ENCODE assay signal across 9 mouse cellular contexts in genomic region chr4:133002896-133003295, GRCm38 (mm10). TPM values are rescaled to one million over a fixed set of nuclear protein-coding genes. Genes with fewer than 3 reads are reported as not detected.
DNase-seq lines count a peak whose midpoint lies in the region; ATAC-seq and TF ChIP-seq lines count a peak whose summit lies in the region.
"Had no signal": no experiment of that assay in that cellular context is flagged by ENCODE, and none has a peak within 500 bp of the region (broad histone marks: within the 10 kb centered on the region; RNA-seq: fewer than 3 reads in every experiment).

No protein-coding gene starts in this region.

- H3K4me2 ChIP-seq in forebrain, embryonic 13.5 days: peak overlapping the region; percentile 18; the same call in 1 of the 2 replicates
- H3K4me2 ChIP-seq in hindbrain, postnatal 0 days (ENCODE audit: low read depth, low read length): no peak overlapping the region
- H3K4me2 ChIP-seq in stomach, postnatal 0 days (replicated peaks; ENCODE audit: low read depth): no peak overlapping the region

- H3K27ac ChIP-seq in gastrocnemius, adult 2 months: peak overlapping the region; percentile 31; the same call in 1 of the 2 replicates
- H3K27ac ChIP-seq in ES-Bruce4 (ENCODE audit: insufficient read depth, low read length): no peak overlapping the region
- peak overlapping the region; percentile 65 for H3K27ac ChIP-seq in forebrain, embryonic 13.5 days
- H3K27ac ChIP-seq in hindbrain, postnatal 0 days: peak overlapping the region; percentile 42; the same call in 1 of the 2 replicates
- no peak overlapping the region for H3K27ac ChIP-seq in stomach, postnatal 0 days (replicated peaks)
- H3K27ac ChIP-seq: kidney, postnatal 0 days had no signal

- DNase-seq in gastrocnemius, adult 2 months: peak; percentile 64
- DNase-seq in gastrocnemius, adult 8-10 months (ENCODE audit: low spot score in 2 of 2): no peak
- DNase-seq in hindbrain, postnatal 0 days (ENCODE audit: low spot score): peak; percentile 73
- DNase-seq in stomach, postnatal 0 days (ENCODE audit: low spot score): peak; percentile 63
- DNase-seq in embryo, embryonic 9.5 days (ENCODE audit: extremely low spot score): no peak
- DNase-seq in right cerebral cortex, postnatal 25 days: no peak

- peak overlapping the region; percentile 31 for H3K4me3 ChIP-seq in gastrocnemius, adult 2 months
- H3K4me3 ChIP-seq in ES-Bruce4 (ENCODE audit: low read depth, low read length): no peak overlapping the region
- H3K4me3 ChIP-seq in forebrain, embryonic 13.5 days: no peak overlapping the region
- no peak overlapping the region for H3K4me3 ChIP-seq in hindbrain, postnatal 0 days (ENCODE audit: low read length)
- H3K4me3 ChIP-seq in stomach, postnatal 0 days (ENCODE audit: low read depth, low read length): no peak overlapping the region

- no peaks in the 10 kb centered on the region for H3K36me3 ChIP-seq in ES-Bruce4 (ENCODE audit: control insufficient read depth, insufficient read depth, low read length, poor library complexity, severe bottlenecking)
- H3K36me3 ChIP-seq in forebrain, embryonic 13.5 days (ENCODE audit: poor library complexity, severe bottlenecking): no peaks in the 10 kb centered on the region
- H3K36me3 ChIP-seq in hindbrain, postnatal 0 days (ENCODE audit: insufficient read depth, low read length): no peaks in the 10 kb centered on the region
- no peaks in the 10 kb centered on the region for H3K36me3 ChIP-seq in stomach, postnatal 0 days (ENCODE audit: control insufficient read depth, insufficient read depth, low read length)

- no peaks in the 10 kb centered on the region for H3K27me3 ChIP-seq in ES-Bruce4 (ENCODE audit: control insufficient read depth, insufficient read depth, low read length, poor library complexity, severe bottlenecking)
- H3K27me3 ChIP-seq in forebrain, embryonic 13.5 days: 0 out of 2 replicates have a peak, but pooled peaks cover 4% of the 10 kb centered on the region
- H3K27me3 ChIP-seq in hindbrain, postnatal 0 days (ENCODE audit: insufficient read depth, low read length): no peaks in the 10 kb centered on the region
- H3K27me3 ChIP-seq in stomach, postnatal 0 days (ENCODE audit: control insufficient read depth, insufficient read depth, low read length): no peaks in the 10 kb centered on the region

- TF ChIP-seq EP300 in ES-Bruce4 (IDR thresholded peaks at IDR 0.05; ENCODE audit: insufficient read depth, low read depth, low read length): no peak
- TF ChIP-seq EP300 in stomach, postnatal 0 days (optimal IDR thresholded peaks at IDR 0.05): no peak

- 15% methylated on average over 10 of the region's 10 CpGs for WGBS in forebrain, embryonic 13.5 days
- WGBS in hindbrain, postnatal 0 days: 17% methylated on average over 10 of the region's 10 CpGs
- 26% methylated on average over 10 of the region's 10 CpGs for WGBS in stomach, postnatal 0 days

- H3K9ac ChIP-seq in ES-Bruce4 (ENCODE audit: low read depth, poor library complexity, severe bottlenecking): peak overlapping the region; percentile 27
- peak overlapping the region; percentile 12; the same call in 1 of the 2 replicates for H3K9ac ChIP-seq in forebrain, embryonic 13.5 days
- peak overlapping the region; percentile 21; the same call in 1 of the 2 replicates for H3K9ac ChIP-seq in hindbrain, postnatal 0 days (replicated peaks; ENCODE audit: low read length)
- peak overlapping the region; percentile 8; the same call in 1 of the 2 replicates for H3K9ac ChIP-seq in stomach, postnatal 0 days (ENCODE audit: low read length)

- TF ChIP-seq POLR2A in ES-Bruce4 (IDR thresholded peaks at IDR 0.05; ENCODE audit: insufficient read depth, low read length): no peak

- intact Hi-C loops in gastrocnemius, adult 2 months (cut with DNase I): no loop called here

- ATAC-seq in forebrain, embryonic 13.5 days: no peak
- peak; percentile 35; the same call in 1 of the 2 replicates for ATAC-seq in hindbrain, postnatal 0 days
- ATAC-seq in stomach, postnatal 0 days (ENCODE audit: low FRiP score, low TSS enrichment): 0 out of 2 replicates have a peak, but pooled peaks have one; percentile 24

- TF ChIP-seq CTCF in gastrocnemius, adult 2 months (IDR thresholded peaks at IDR 0.05): no peak
- no peak for TF ChIP-seq CTCF in ES-Bruce4 (IDR thresholded peaks at IDR 0.05; ENCODE audit: low read depth, low read length)
- no peak for TF ChIP-seq CTCF in hindbrain, postnatal 0 days (IDR thresholded peaks at IDR 0.05; ENCODE audit: low read depth)
- TF ChIP-seq CTCF in stomach, postnatal 0 days (IDR thresholded peaks at IDR 0.05; ENCODE audit: low read depth): no peak

- peaks cover 1% of the 10 kb centered on the region for H3K4me1 ChIP-seq in ES-Bruce4 (ENCODE audit: control insufficient read depth, insufficient read depth, low read length)
- peaks cover 17% of the 10 kb centered on the region for H3K4me1 ChIP-seq in forebrain, embryonic 13.5 days
- no peaks in the 10 kb centered on the region for H3K4me1 ChIP-seq in hindbrain, postnatal 0 days (ENCODE audit: insufficient read depth, low read length)
- H3K4me1 ChIP-seq in stomach, postnatal 0 days (replicated peaks; ENCODE audit: control insufficient read depth, insufficient read depth): 0 out of 2 replicates have a peak, but pooled peaks cover 3% of the 10 kb centered on the region

- H3K9me3 ChIP-seq in ES-Bruce4 (replicated peaks; ENCODE audit: control insufficient read depth, insufficient read depth, low read length, poor library complexity, severe bottlenecking): no peaks in the 10 kb centered on the region
- H3K9me3 ChIP-seq in forebrain, embryonic 13.5 days (replicated peaks): no peaks in the 10 kb centered on the region
- H3K9me3 ChIP-seq in hindbrain, postnatal 0 days (ENCODE audit: low read length): no peaks in the 10 kb centered on the region
- no peaks in the 10 kb centered on the region for H3K9me3 ChIP-seq in stomach, postnatal 0 days (ENCODE audit: control insufficient read depth, low read length)

RNA-seq across cellular contexts. Expression of gene Ahdc1, which starts 8.2 kb away (rescaled TPM):
- 10 to 100 TPM; 30.2 to 55.1 TPM for total RNA-seq in gastrocnemius, adult 2 months (2021)
- 10 to 100 TPM; 26.3 to 32.9 (median 28.9) TPM for total RNA-seq in gastrocnemius, adult 8-10 months (2022)
- polyA plus RNA-seq in ES-Bruce4 (2011; ENCODE audit: insufficient read depth, insufficient read length, low read depth, missing spikeins): 88.2 and 102 TPM in 2 replicates
- polyA plus RNA-seq in forebrain, embryonic 13.5 days (2015; fragmentation: Nextera tagmentation; extraction: Ambion mirVana): 7.3 and 8.1 TPM in 2 replicates
- 88.2 and 106 TPM in 2 replicates for total RNA-seq in hindbrain, postnatal 0 days (2014; rRNA removed)
- 9.7 and 10.8 TPM in 2 replicates for polyA plus RNA-seq in hindbrain, postnatal 0 days (2015; fragmentation: Nextera tagmentation; extraction: Ambion mirVana)
- polyA plus RNA-seq in stomach, postnatal 0 days (2015; fragmentation: Nextera tagmentation; extraction: Ambion mirVana): 2.8 and 3.2 TPM in 2 replicates

RNA-seq across cellular contexts. Expression of gene Fgr, which starts 29.0 kb away (rescaled TPM):
- under 1 TPM in 1 of 2 experiments, not detected in 1; 0.06 TPM for total RNA-seq in gastrocnemius, adult 2 months (2021)
- total RNA-seq in gastrocnemius, adult 8-10 months (2022): not detected
- 0.70 and 1.9 TPM in 2 replicates for polyA plus RNA-seq in ES-Bruce4 (2011; ENCODE audit: insufficient read depth, insufficient read length, low read depth, missing spikeins)
- polyA plus RNA-seq in forebrain, embryonic 13.5 days (2015; fragmentation: Nextera tagmentation; extraction: Ambion mirVana): not detected in 2 replicates
- total RNA-seq in hindbrain, postnatal 0 days (2014; rRNA removed): 0.07 and 0.73 TPM in 2 replicates
- polyA plus RNA-seq in hindbrain, postnatal 0 days (2015; fragmentation: Nextera tagmentation; extraction: Ambion mirVana): 0.19 and 0.39 TPM in 2 replicates
- polyA plus RNA-seq in stomach, postnatal 0 days (2015; fragmentation: Nextera tagmentation; extraction: Ambion mirVana): 0.15 and 0.18 TPM in 2 replicates

Comparison
In these comparisons a context has a peak if more than half of its experiments do, and no peak if none do; other contexts are left out.
1. DNase-seq: peak in gastrocnemius, adult 2 months (single experiment), hindbrain, postnatal 0 days (single experiment) and stomach, postnatal 0 days (single experiment); none in gastrocnemius, adult 8-10 months (0 of 2), embryo, embryonic 9.5 days (single experiment) and right cerebral cortex, postnatal 25 days (single experiment).
2. H3K27ac ChIP-seq: peak in gastrocnemius, adult 2 months (single experiment), forebrain, embryonic 13.5 days (single experiment) and hindbrain, postnatal 0 days (single experiment); none in ES-Bruce4 (single experiment) and stomach, postnatal 0 days (single experiment).
3. Peak in every context shown above with its lines, with median percentiles within 50 percentile points of each other: H3K9ac ChIP-seq.